Mouse (Mus musculus): ENCODE measurements around the gene Il4i1.
A peak's percentile ranks its signal among the peaks of the same experiment; 100 is the strongest.

DNA sequence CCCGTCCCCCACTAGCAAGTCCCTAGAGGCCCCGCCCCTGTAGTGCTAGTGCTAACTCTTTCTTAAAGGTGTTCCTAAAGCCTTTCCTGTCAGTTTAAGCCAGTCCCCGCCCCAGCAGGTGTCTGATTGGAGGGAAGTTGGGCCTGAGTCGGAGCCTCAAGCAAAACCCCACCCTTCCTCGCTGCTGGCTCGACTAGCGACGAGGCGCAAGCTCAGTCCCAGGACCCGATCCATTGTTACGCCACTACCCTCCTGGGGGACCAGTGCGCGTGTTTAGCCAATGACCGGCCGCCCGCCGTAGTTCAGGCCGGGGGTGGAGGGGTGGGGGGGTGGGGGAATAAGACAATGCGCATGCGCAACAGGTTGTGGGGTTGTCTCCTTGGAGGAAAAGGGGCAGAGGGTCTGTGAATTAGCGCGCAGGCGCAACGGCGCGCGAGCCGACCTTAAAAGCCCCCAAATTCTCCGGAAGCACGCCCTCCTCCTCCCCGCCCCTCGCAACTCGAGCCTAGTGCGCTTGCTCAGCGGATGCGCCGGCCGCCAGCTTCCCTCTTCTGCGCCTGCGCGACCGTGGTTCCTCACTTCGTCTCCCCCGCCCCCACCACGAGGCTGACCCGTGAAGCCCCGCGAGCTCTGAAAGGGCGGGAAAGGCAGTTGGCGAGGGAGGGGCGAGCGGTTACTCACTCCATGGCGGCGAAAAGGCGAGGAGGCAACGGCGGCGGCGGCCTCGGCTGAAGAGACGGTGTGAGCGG lies at the start of gene Il4i1, which contains the start of gene Nup62:
- TF ChIP-seq CTCF (IDR thresholded peaks at IDR 0.05; ENCODE audit: low read depth, low read length): no peak
- TF ChIP-seq POLR2A (IDR thresholded peaks at IDR 0.05; ENCODE audit: insufficient read depth, low read length): peak; percentile 32
- TF ChIP-seq EP300 (IDR thresholded peaks at IDR 0.05; ENCODE audit: insufficient read depth, low read depth, low read length): peak; percentile 75; the same call in 1 of the 2 replicates

All from ES-Bruce4 (cell line).